Mouse (Mus musculus): Measurements from ENCODE around the gene Gcc1. TPM values are rescaled to one million over a fixed set of nuclear protein-coding genes. Genes with fewer than 3 reads are reported as not detected.

The Gcc1 gene
- polyA plus RNA-seq, 1 experiment from 2014 or later, result 7.2 TPM

- no peak for DNase-seq (ENCODE audit: low spot score)
- ATAC-seq, result no peak
- no peaks in the 10 kb centered on the region for H3K9me3 ChIP-seq (replicated peaks; ENCODE audit: control insufficient read depth, low read length)
- H3K4me2 ChIP-seq (ENCODE audit: low read length), result no peak overlapping the region
- WGBS, result 93% methylated on average over 3 of the region's 3 CpGs
- no peak overlapping the region for H3K9ac ChIP-seq (ENCODE audit: low read length)
- H3K27ac ChIP-seq (ENCODE audit: low read depth, low read length), result no peak overlapping the region
- H3K36me3 ChIP-seq (ENCODE audit: control insufficient read depth, insufficient read depth, low read length), result no peaks in the 10 kb centered on the region
- no peak overlapping the region for H3K4me3 ChIP-seq (ENCODE audit: low read depth, low read length)
- no peaks in the 10 kb centered on the region for H3K27me3 ChIP-seq (replicated peaks; ENCODE audit: control insufficient read depth, insufficient read depth, low read length)
- H3K4me1 ChIP-seq (ENCODE audit: control insufficient read depth, insufficient read depth, low read length), result no peaks in the 10 kb centered on the region
Observed at GRCm38 (mm10) chr6:28389038-28389437, 39.2 kb downstream of the Gcc1 start.

GRCm38 (mm10) chr6:28385169-28385568, 43.0 kb downstream of the Gcc1 start:
- no peak for ATAC-seq
- no peak for DNase-seq (ENCODE audit: low spot score)
- Histone ChIP-seq H3K27ac (ENCODE audit: low read depth, low read length) (no peak overlapping the region), H3K9ac (ENCODE audit: low read length) (no peak overlapping the region), H3K4me2 (ENCODE audit: low read length) (no peak overlapping the region), H3K36me3 (ENCODE audit: control insufficient read depth, insufficient read depth, low read length) (no peaks in the 10 kb centered on the region), H3K4me1 (ENCODE audit: control insufficient read depth, insufficient read depth, low read length) (no peaks in the 10 kb centered on the region), H3K27me3 (replicated peaks; ENCODE audit: control insufficient read depth, insufficient read depth, low read length) (no peaks in the 10 kb centered on the region), H3K9me3 (replicated peaks; ENCODE audit: control insufficient read depth, low read length) (no peaks in the 10 kb centered on the region), H3K4me3 (ENCODE audit: low read depth, low read length) (no peak overlapping the region)
- 88% methylated on average over 3 of the region's 3 CpGs for WGBS

- ATAC-seq (no peak), DNase-seq (ENCODE audit: low spot score) (no peak)
- Histone ChIP-seq H3K27ac (ENCODE audit: low read depth, low read length) (no peak overlapping the region), H3K27me3 (replicated peaks; ENCODE audit: control insufficient read depth, insufficient read depth, low read length) (no peaks in the 10 kb centered on the region), H3K4me2 (ENCODE audit: low read length) (no peak overlapping the region), H3K4me3 (ENCODE audit: low read depth, low read length) (no peak overlapping the region), H3K4me1 (ENCODE audit: control insufficient read depth, insufficient read depth, low read length) (no peaks in the 10 kb centered on the region), H3K9ac (ENCODE audit: low read length) (no peak overlapping the region), H3K36me3 (ENCODE audit: control insufficient read depth, insufficient read depth, low read length) (no peaks in the 10 kb centered on the region), H3K9me3 (replicated peaks; ENCODE audit: control insufficient read depth, low read length) (no peaks in the 10 kb centered on the region)
- 65% methylated on average over 4 of the region's 4 CpGs for WGBS
Observed at GRCm38 (mm10) chr6:28381983-28382382, 46.2 kb downstream of the Gcc1 start.

- Histone ChIP-seq H3K36me3 (ENCODE audit: control insufficient read depth, insufficient read depth, low read length) (no peaks in the 10 kb centered on the region), H3K9ac (ENCODE audit: low read length) (no peak overlapping the region), H3K9me3 (replicated peaks; ENCODE audit: control insufficient read depth, low read length) (no peaks in the 10 kb centered on the region), H3K4me3 (ENCODE audit: low read depth, low read length) (no peak overlapping the region), H3K4me1 (ENCODE audit: control insufficient read depth, insufficient read depth, low read length) (peaks cover 10% of the 10 kb centered on the region; the same call in 1 of the 2 replicates), H3K4me2 (ENCODE audit: low read length) (no peak overlapping the region), H3K27ac (ENCODE audit: low read depth, low read length) (peak overlapping the region; percentile 48; the same call in 1 of the 2 replicates), H3K27me3 (replicated peaks; ENCODE audit: control insufficient read depth, insufficient read depth, low read length) (no peaks in the 10 kb centered on the region)
- WGBS, result 21% methylated on average over 6 of the region's 6 CpGs
- DNase-seq (ENCODE audit: low spot score), result peak; percentile 81
- peak; percentile 91 for ATAC-seq
Observed at GRCm38 (mm10) chr6:28369966-28370683, 58.1 kb downstream of the Gcc1 start.

GRCm38 (mm10) chr6:28367575-28367974, 60.6 kb downstream of the Gcc1 start:
- H3K27me3 ChIP-seq (replicated peaks; ENCODE audit: control insufficient read depth, insufficient read depth, low read length), result no peaks in the 10 kb centered on the region
- DNase-seq (ENCODE audit: low spot score), result peak; percentile 60
- H3K4me1 ChIP-seq (ENCODE audit: control insufficient read depth, insufficient read depth, low read length), result peaks cover 10% of the 10 kb centered on the region; the same call in 1 of the 2 replicates
- H3K9ac ChIP-seq (ENCODE audit: low read length), result no peak overlapping the region
- no peak overlapping the region for H3K4me2 ChIP-seq (ENCODE audit: low read length)
- peak; percentile 71 for ATAC-seq
- 26% methylated on average over 9 of the region's 9 CpGs for WGBS
- no peak overlapping the region for H3K4me3 ChIP-seq (ENCODE audit: low read depth, low read length)
- no peaks in the 10 kb centered on the region for H3K36me3 ChIP-seq (ENCODE audit: control insufficient read depth, insufficient read depth, low read length)
- H3K27ac ChIP-seq (ENCODE audit: low read depth, low read length), result no peak overlapping the region
- H3K9me3 ChIP-seq (replicated peaks; ENCODE audit: control insufficient read depth, low read length), result no peaks in the 10 kb centered on the region

Other genes starting within 250 kb of the Gcc1 start
- 19.6 and 23.9 TPM in 2 replicates for gene Zfp800, start 30.4 kb downstream of the Gcc1 start, polyA plus RNA-seq (2014; fragmentation: Nextera tagmentation; extraction: Ambion mirVana)
- gene Arf5, start 4.8 kb downstream of the Gcc1 start, polyA plus RNA-seq (2014; fragmentation: Nextera tagmentation; extraction: Ambion mirVana), result 407 and 420 TPM in 2 replicates
- gene Fscn3, start 601 bp downstream of the Gcc1 start, polyA plus RNA-seq (2014; fragmentation: Nextera tagmentation; extraction: Ambion mirVana), result not detected in 2 replicates
- gene Pax4, start 21.0 kb upstream of the Gcc1 start, polyA plus RNA-seq (2014; fragmentation: Nextera tagmentation; extraction: Ambion mirVana), result 0.16 TPM in 1 of 2 replicates, not detected in the other
- 67.9 and 80.0 TPM in 2 replicates for gene Snd1, start 46.7 kb upstream of the Gcc1 start, polyA plus RNA-seq (2014; fragmentation: Nextera tagmentation; extraction: Ambion mirVana)

All from forebrain, embryonic 14.5 days (tissue).